Mouse (Mus musculus) gastrocnemius, postnatal 14 days (tissue): ENCODE measurements around the gene Asprv1. TPM values are rescaled to one million over a fixed set of nuclear protein-coding genes. Genes with fewer than 3 reads are reported as not detected.
A peak's percentile ranks its signal among the peaks of the same experiment; 100 is the strongest.

Experiments used
- DNase-seq: peaks from one replicate; pipeline ENCODE4 v3.0.0; 2021; ENCODE audit warnings: mixed read lengths
- intact Hi-C: fragments of 180-260 bp; cut with DNase I; formaldehyde crosslinking; loops from one replicate; pipeline ENCODE4 v1.15.1; 2025; ENCODE audit warnings: low total_unique reads
- long read RNA-seq, 2 experiments: library from polyadenylated mRNA; stranded (forward); transcript quantifications; one replicate each; pipeline ENCODE4 v2.0.0; 2021
- total RNA-seq, 2 experiments: library from RNA; stranded (reverse); gene quantifications; 2 replicates each; pipeline ENCODE4 v1.2.3; 2021

Gene Asprv1
- total RNA-seq: under 1 TPM in 1 of 2 experiments, not detected in 1; 0.13 TPM
- long read RNA-seq, experiment 1: 0 reads
- long read RNA-seq, experiment 2: 0 reads

- intact Hi-C loops: no loop called here
- no peak for DNase-seq
Measured at GRCm38 (mm10) chr6:86627946-86628345, at the start of gene Asprv1. Gene Asprv1, plus strand, starts transcription at chr6:86628164.

GRCm38 (mm10) chr6:86578396-86578795 lies 49.6 kb upstream of the Asprv1 start:
- peak; percentile 36 for DNase-seq
- intact Hi-C loops: no loop called here

GRCm38 (mm10) chr6:86579066-86579784 lies 48.7 kb upstream of the Asprv1 start:
- DNase-seq: no peak
- intact Hi-C loops: no loop called here

- DNase-seq: no peak
- intact Hi-C loops: no loop called here
Measured at GRCm38 (mm10) chr6:86579926-86580325, 48.0 kb upstream of the Asprv1 start.

GRCm38 (mm10) chr6:86583141-86583540 lies 44.8 kb upstream of the Asprv1 start:
- intact Hi-C loops: no loop called here

GRCm38 (mm10) chr6:86583601-86584215 lies 44.3 kb upstream of the Asprv1 start:
- intact Hi-C loops: no loop called here
- DNase-seq: no peak

More at GRCm38 (mm10) chr6:86583141-86583540, 44.8 kb upstream of the Asprv1 start:
- DNase-seq: no peak

GRCm38 (mm10) chr6:86584296-86585015 lies 43.5 kb upstream of the Asprv1 start:
- intact Hi-C loops: no loop called here
- peak; percentile 55 for DNase-seq

- intact Hi-C loops: no loop called here
Measured at GRCm38 (mm10) chr6:86585070-86585600, 42.8 kb upstream of the Asprv1 start.

GRCm38 (mm10) chr6:86586070-86586469 lies 41.9 kb upstream of the Asprv1 start:
- no peak for DNase-seq
- intact Hi-C loops: no loop called here

More at GRCm38 (mm10) chr6:86585070-86585600, 42.8 kb upstream of the Asprv1 start:
- peak; percentile 90 for DNase-seq

- no peak for DNase-seq
- intact Hi-C loops: no loop called here
Measured at GRCm38 (mm10) chr6:86588429-86588828, 39.5 kb upstream of the Asprv1 start.

- DNase-seq: no peak
- intact Hi-C loops: no loop called here
Measured at GRCm38 (mm10) chr6:86593146-86593897, 34.6 kb upstream of the Asprv1 start.

- intact Hi-C loops: no loop called here
- no peak for DNase-seq
Measured at GRCm38 (mm10) chr6:86594636-86595035, 33.3 kb upstream of the Asprv1 start.

GRCm38 (mm10) chr6:86595865-86596440 lies 32.0 kb upstream of the Asprv1 start:
- no peak for DNase-seq
- intact Hi-C loops: no loop called here

- no peak for DNase-seq
- intact Hi-C loops: no loop called here
Measured at GRCm38 (mm10) chr6:86598742-86599193, 29.2 kb upstream of the Asprv1 start.

- intact Hi-C loops: no loop called here
- peak; percentile 85 for DNase-seq
Measured at GRCm38 (mm10) chr6:86599197-86599596, 28.8 kb upstream of the Asprv1 start.

- peak; percentile 43 for DNase-seq
- intact Hi-C loops: no loop called here
Measured at GRCm38 (mm10) chr6:86599951-86600414, 28.0 kb upstream of the Asprv1 start.

- intact Hi-C loops: no loop called here
- no peak for DNase-seq
Measured at GRCm38 (mm10) chr6:86605260-86605659, 22.7 kb upstream of the Asprv1 start.

GRCm38 (mm10) chr6:86606289-86606688 lies 21.7 kb upstream of the Asprv1 start:
- no peak for DNase-seq
- intact Hi-C loops: no loop called here

GRCm38 (mm10) chr6:86607471-86607870 lies 20.5 kb upstream of the Asprv1 start:
- intact Hi-C loops: no loop called here
- DNase-seq: no peak
